Mouse (Mus musculus): ENCODE results near the gene Alg5. TPM values are rescaled to one million over a fixed set of nuclear protein-coding genes. Genes with fewer than 3 reads are reported as not detected.

The Alg5 gene
- 29.9 TPM for polyA plus RNA-seq (2014; fragmentation: Illumina TruSeq; extraction: RNeasy Lipid Tissue Mini Kit (QIAGEN cat#74804))

DNA sequence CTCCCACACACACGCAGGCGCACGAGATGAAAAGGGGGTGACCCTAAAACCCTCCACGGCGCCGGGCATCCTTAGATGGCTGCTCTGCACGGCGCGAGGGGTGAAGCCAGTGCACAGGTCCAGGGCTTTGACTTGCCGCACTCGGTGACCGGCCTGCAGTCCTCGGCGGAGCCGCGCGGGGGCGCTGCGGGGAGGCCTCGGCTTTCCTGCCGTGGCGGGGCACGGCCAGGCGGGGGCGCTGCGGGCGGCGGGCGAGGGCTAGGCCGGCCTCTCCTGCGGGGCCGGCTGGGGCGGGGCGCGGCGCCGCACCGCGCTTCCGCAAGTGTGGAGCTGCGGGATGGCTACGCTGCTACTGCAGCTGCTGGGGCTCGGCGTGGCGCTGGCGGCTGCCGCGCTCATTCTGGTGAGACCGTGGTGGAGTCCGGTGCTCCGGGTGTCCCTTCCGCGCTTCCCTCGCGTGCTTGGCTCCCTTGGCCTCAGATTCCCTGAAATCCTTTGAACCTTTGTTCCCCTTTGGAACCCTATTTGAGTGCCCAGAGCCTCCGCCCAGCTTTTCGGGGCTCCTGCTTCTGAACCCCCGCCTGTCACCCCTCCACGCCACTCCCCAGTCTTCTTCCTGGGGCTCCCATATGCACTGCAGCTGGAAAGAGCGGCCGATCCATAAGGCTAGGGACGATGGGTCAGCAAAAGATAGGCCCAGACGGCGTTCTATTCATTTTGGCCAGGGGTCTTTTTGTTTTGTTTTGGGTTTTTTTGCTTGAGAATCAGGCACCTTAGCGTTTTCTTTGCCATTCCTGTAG lies at the start of gene Alg5, which contains the start of gene Exosc8:
Gene Alg5 (plus strand): TSS at position 293 of the 800 bp plus-strand sequence.
Gene Exosc8 (minus strand): TSS at position 147 of the 800 bp plus-strand sequence.

DNA sequence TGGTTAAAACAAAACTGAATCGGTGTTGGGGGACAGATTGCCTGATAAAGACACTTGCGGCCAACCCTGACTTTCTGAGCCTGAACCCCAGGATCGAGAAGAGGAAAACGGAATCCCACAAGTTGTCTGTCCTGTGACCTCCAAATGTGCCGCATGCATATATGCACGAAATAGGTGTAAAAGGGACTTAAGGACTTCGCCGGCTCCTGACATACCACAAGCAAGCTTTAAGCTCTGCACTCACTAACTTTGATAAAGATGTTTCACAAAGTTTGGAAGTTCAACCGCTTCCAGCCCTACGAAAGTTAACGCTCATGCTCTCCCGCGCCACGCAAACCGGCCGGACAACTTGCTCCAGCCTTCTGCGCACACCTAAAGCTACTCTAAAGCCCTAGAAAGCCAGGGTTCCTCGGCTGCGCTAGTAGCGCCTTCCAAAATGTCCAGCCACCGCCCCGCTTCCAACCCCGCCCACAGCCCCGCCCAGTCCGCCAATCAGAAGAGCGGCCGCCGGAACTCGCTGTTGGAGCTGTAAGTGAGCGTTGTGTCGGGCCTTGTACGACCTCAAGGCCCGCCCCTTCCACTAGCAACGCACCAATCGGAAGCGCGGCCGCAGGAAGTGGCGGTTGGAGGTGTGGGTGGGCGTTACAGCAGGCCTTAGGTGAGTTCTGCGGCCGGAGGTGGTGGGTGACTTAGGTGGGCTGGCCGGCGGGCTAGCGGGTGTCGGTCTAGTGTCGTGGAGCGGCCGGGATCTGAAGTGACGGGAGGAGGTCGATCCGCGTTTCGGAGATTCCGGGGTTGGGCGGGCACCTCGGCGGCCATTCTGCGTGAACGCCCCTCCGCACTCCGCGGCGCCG lies 42.9 kb upstream of the Alg5 start, which contains the start of gene Supt20:
Gene Supt20 (plus strand): TSS at position 606 of the 854 bp plus-strand sequence.

DNA sequence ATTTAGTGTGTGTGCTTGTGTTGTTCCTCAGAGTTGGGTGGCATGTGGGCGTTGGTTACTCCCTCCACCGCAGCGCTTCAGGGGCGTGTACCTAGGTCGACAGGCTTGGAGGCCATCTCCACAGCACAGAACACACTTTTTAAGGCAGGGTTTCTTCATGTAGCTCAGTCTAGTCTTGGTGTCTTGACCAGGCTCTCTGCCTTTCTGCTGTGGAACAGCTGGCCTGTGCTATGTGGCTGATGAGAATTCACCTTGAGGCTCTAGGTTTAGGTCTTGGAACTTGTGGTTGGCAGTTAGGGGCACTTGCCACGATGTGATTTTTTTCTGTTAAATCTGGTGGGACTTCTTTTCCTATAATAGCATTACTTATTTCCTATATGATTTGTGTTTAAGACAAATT lies 21.1 kb upstream of the Alg5 start, which contains the start of gene Gm21958:
Gene Gm21958 (minus strand): TSS at position 101 of the 400 bp plus-strand sequence.

DNA sequence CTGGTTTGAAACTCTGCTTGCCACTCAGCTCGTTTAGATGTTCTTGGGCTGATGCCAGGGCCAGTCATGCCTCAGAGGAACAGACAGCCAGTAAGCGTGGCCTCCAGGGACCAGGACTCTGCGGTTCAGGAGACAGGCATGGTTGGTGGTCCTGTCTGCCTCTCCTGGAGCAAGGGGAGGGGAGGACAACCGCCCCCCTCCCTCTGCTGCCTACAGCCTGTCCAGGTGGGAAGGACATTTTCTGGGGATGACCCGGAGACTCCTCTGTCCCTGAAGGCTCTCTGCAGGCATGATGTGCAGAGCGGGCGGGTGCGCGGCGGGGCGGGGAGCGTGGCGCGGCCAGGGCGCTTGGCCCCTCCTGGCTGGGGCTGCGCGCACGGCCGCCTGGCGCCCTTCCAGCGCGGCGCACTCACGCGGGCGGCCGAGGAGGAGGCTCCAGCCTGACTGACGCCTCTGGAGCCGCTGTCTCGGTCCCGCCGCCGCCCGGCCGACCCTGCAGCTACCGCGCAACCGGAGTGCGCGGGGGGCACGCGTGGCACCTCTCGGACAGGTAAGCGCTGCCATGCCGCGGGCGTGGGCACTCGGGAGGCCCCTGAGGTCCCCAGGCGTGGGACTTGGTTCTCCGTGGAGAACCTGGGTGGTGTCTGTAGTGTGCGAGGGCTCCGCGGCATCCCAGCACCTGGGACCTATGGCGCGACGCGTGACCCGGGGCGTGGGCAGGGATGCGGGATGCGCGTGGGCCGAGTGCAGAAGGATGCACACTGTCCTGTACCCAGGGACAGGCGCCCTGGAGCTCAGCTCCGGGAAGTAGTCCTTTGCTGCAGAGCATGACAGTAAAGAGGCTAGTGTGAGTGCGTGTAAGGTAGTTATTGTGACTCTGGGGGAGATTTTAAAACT lies 20.1 kb downstream of the Alg5 start, which contains the start of gene Smad9:
Gene Smad9 (plus strand): TSS at position 438 of the 897 bp plus-strand sequence.

Other genes with a start within 250 kb of the Alg5 start
- 110 TPM for gene Supt20, start 42.7 kb upstream of the Alg5 start, polyA plus RNA-seq (2014; fragmentation: Illumina TruSeq; extraction: RNeasy Lipid Tissue Mini Kit (QIAGEN cat#74804))
- not detected for gene Gm21958, start 21.2 kb upstream of the Alg5 start, polyA plus RNA-seq (2014; fragmentation: Illumina TruSeq; extraction: RNeasy Lipid Tissue Mini Kit (QIAGEN cat#74804))
- gene Exosc8, start 146 bp upstream of the Alg5 start, polyA plus RNA-seq (2014; fragmentation: Illumina TruSeq; extraction: RNeasy Lipid Tissue Mini Kit (QIAGEN cat#74804)): 41.7 TPM
- 14.6 TPM for gene Smad9, start 20.0 kb downstream of the Alg5 start, polyA plus RNA-seq (2014; fragmentation: Illumina TruSeq; extraction: RNeasy Lipid Tissue Mini Kit (QIAGEN cat#74804))
- 20.3 TPM for gene Rfxap, start 72.3 kb downstream of the Alg5 start, polyA plus RNA-seq (2014; fragmentation: Illumina TruSeq; extraction: RNeasy Lipid Tissue Mini Kit (QIAGEN cat#74804))
- not detected for gene Sertm1, start 180.3 kb downstream of the Alg5 start, polyA plus RNA-seq (2014; fragmentation: Illumina TruSeq; extraction: RNeasy Lipid Tissue Mini Kit (QIAGEN cat#74804))